Mouse (Mus musculus) kidney, embryonic 16.5 days (tissue): Measurements from ENCODE around the gene Mrpl3. TPM values are rescaled to one million over a fixed set of nuclear protein-coding genes. Genes with fewer than 3 reads are reported as not detected.

ENCODE experiments used
- ATAC-seq: fragments of 200-750 bp; cut with Nextera tagmentation; 2 replicates; pipeline ENCODE4 v1.8.0; 2017; ENCODE audit warnings: moderate TSS enrichment; ENCODE audit not compliant: low FRiP score, low TSS enrichment
- H3K27ac ChIP-seq: fragments of 300-500 bp; sonication (generic); 2 replicates; pipeline ENCODE4 v1.5.1; 2014; ENCODE audit warnings: low read length
- H3K27me3 ChIP-seq: fragments of 300-500 bp; sonication (generic); 2 replicates; pipeline ENCODE4 v1.6.1; 2014; ENCODE audit warnings: low read length, control low read depth, mixed read lengths; ENCODE audit not compliant: insufficient read depth
- H3K36me3 ChIP-seq: fragments of 300-500 bp; sonication (generic); 2 replicates; pipeline ENCODE4 v1.6.1; 2014; ENCODE audit warnings: low read length, control low read depth, mixed read lengths; ENCODE audit not compliant: insufficient read depth
- H3K4me1 ChIP-seq: fragments of 300-500 bp; sonication (generic); 2 replicates; pipeline ENCODE4 v1.6.1; 2014; ENCODE audit warnings: low read length, control low read depth, mixed read lengths; ENCODE audit not compliant: insufficient read depth
- H3K4me2 ChIP-seq: fragments of 300-500 bp; sonication (generic); replicated peaks from 2 replicates; pipeline ENCODE4 v1.6.1; 2014; ENCODE audit warnings: low read depth, low read length
- H3K4me3 ChIP-seq: fragments of 300-500 bp; sonication (generic); 2 replicates; pipeline ENCODE4 v1.5.1; 2014; ENCODE audit warnings: mild to moderate bottlenecking, low read length
- H3K9ac ChIP-seq: fragments of 300-500 bp; sonication (generic); replicated peaks from 2 replicates; pipeline ENCODE4 v1.6.1; 2014; ENCODE audit warnings: low read length
- H3K9me3 ChIP-seq: fragments of 300-500 bp; sonication (generic); 2 replicates; pipeline ENCODE4 v1.6.1; 2016; ENCODE audit warnings: low read length, control low read depth
- WGBS: fragments of 180-500 bp; shearing (Covaris S2); extraction: QIAGEN DNeasy Blood & Tissue Kit; methylation state at CpG from one replicate; pipeline ENCODE4 v1.1.7; 2014; 5-methylcytosine and 5-hydroxymethylcytosine counted together
- polyA plus RNA-seq: library from polyadenylated mRNA; unstranded; fragments of >200 nt; fragmentation: Nextera tagmentation; extraction: Ambion mirVana; gene quantifications from 2 replicates; pipeline ENCODE4 v1.2.1, GENCODE M21; 2015

The Mrpl3 gene
- polyA plus RNA-seq, 1 experiment from 2014 or later = 110 TPM

DNA sequence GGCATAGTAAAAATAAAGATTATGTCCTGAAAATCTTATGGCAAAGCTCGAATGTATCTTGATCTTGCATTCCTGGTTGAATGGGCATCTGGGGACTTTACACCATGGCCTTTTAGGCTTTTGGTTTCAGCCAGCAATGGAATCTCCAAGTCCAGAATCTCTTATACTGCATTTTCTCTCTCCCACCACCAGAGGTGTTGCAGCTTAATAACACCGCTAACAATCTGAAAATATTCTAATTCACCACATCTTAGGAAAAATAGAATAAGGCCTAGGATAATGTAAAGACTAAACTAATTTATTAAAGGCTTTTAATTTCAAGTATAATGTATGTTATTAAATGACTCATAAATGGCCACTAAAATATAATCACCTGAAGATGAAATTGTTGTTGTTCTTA, 2.8 kb upstream of the Mrpl3 start:
- ATAC-seq = no peak
- 54% methylated on average over 2 of the region's 2 CpGs for WGBS
- Histone ChIP-seq H3K27me3 (no peaks in the 10 kb centered on the region), H3K4me2 (no peak overlapping the region), H3K9ac (no peak overlapping the region), H3K36me3 (no peaks in the 10 kb centered on the region), H3K4me3 (no peak overlapping the region), H3K9me3 (no peaks in the 10 kb centered on the region), H3K27ac (no peak overlapping the region), H3K4me1 (peaks cover 4% of the 10 kb centered on the region)

DNA sequence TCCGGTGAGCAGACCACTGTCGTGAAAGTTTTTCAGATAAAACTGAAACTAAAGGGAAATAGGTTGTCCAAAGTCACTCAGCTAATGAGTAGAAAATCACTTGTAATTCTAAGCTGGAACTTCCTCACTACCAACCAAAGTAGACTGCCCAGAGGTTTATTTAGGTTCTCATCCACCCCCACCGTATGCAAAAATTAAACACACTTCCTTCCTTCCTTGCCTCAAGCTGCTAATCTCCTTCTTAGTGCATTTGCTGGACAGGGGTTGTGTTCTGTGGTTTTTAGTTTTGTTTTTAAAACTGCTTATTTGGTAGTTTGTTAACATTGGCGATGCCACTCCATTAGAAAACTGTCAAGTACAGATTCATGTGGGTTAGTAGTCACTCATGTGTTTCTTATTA, 773 bp downstream of the Mrpl3 start:
- Histone ChIP-seq H3K27ac (0 out of 2 replicates have a peak overlapping the region, but pooled peaks have one; percentile 8), H3K4me3 (peak overlapping the region; percentile 60)

DNA sequence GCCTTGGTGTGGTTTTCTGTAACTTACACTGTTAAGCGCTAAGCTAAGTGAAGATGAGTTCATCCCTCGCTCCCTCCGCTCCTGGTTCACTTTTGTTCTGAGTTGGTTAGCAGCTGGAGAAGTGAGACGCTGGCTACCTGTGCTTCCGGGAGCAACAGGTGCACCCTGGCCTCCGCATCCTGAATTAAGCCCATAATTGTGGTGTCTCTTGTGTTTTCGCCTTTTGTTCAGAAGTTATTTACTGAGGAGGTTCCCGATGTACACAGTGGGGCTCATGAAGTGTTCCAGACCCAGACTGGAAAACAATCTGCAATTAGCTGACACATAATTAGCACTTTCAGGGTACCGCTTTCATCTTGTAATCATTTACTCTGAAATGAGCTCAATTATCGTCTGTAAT, 16.1 kb downstream of the Mrpl3 start:
- no peaks in the 10 kb centered on the region for H3K27me3 ChIP-seq

More for the DNA sequence above, 773 bp downstream of the Mrpl3 start:
- WGBS = 49% methylated on average over 4 of the region's 4 CpGs
- Histone ChIP-seq H3K9me3 (no peaks in the 10 kb centered on the region), H3K9ac (peak overlapping the region; percentile 78), H3K4me2 (peak overlapping the region; percentile 66), H3K36me3 (peaks cover 31% of the 10 kb centered on the region), H3K27me3 (no peaks in the 10 kb centered on the region), H3K4me1 (peaks cover 4% of the 10 kb centered on the region)
- ATAC-seq = no peak

DNA sequence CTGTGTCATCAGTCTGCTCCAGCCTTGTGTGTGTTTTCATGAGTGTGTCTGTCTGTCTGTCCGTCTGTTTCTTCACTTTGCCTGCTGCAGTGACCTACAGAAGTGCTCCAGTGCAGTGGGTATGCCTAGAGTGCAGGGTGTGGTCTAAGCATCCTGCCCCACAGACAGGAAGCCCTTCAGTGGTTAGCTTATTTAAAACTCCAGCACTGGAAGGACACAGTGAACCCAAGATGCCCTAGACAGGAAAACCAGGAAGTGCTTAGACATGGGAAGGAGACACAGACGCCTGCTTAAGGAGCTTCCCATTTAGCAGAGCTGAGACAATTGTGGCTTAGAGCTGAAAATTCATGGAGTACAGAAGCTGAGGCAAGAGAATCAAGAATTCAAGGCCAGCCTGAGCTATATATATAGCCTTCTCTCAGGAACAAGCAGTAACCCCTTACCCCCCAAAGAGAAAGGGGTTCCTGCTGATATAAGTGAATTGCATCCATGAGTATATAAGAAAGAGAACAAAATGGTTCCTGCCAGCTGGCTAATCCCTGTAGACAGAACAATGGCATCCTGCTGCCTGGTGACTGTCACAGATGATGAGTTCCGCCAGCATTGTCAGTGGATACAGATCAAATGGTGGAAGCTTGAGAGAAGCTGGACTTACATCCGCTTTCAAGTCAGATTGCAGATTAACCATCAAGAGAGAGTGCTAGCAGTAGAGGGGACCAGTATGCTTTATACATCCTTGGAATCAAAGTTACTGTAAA, 20.1 kb downstream of the Mrpl3 start:
- WGBS = 84% methylated on average over 4 of the region's 4 CpGs
- no peak for ATAC-seq

More for the DNA sequence above, 16.1 kb downstream of the Mrpl3 start:
- H3K4me1 ChIP-seq = no peaks in the 10 kb centered on the region
- no peak for ATAC-seq
- H3K9me3 ChIP-seq = no peaks in the 10 kb centered on the region
- H3K27ac ChIP-seq = no peak overlapping the region
- H3K4me2 ChIP-seq = no peak overlapping the region
- 84% methylated on average over 10 of the region's 10 CpGs for WGBS
- no peak overlapping the region for H3K4me3 ChIP-seq
- peaks cover 47% of the 10 kb centered on the region for H3K36me3 ChIP-seq
- H3K9ac ChIP-seq = no peak overlapping the region

DNA sequence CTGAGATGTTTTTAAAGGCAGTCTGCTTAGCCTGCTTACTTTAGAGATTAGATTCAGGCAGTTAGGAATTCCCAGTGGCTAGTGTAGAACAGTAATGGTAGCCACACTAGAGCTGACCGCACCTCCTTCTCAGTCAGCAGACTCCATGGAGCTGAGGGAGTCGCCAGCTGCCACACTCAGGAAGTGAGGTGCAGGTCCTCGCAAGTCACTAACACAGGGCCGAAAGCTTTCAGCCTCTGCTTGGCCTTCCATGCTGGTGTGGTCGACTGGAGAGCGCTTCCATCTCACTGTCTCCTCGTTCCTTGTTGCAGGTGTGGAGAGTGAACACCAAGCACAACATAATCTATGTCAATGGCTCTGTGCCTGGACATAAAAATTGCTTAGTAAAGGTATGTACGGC, 21.8 kb downstream of the Mrpl3 start:
- Histone ChIP-seq H3K9me3 (no peaks in the 10 kb centered on the region), H3K27me3 (no peaks in the 10 kb centered on the region), H3K27ac (no peak overlapping the region), H3K4me3 (no peak overlapping the region), H3K9ac (no peak overlapping the region), H3K4me1 (no peaks in the 10 kb centered on the region), H3K4me2 (no peak overlapping the region), H3K36me3 (peaks cover 46% of the 10 kb centered on the region)
- WGBS = 91% methylated on average over 8 of the region's 8 CpGs
- ATAC-seq = no peak

More for the DNA sequence above, 20.1 kb downstream of the Mrpl3 start:
- Histone ChIP-seq H3K4me3 (no peak overlapping the region), H3K4me1 (no peaks in the 10 kb centered on the region), H3K36me3 (peaks cover 42% of the 10 kb centered on the region), H3K9me3 (no peaks in the 10 kb centered on the region), H3K27me3 (no peaks in the 10 kb centered on the region), H3K9ac (no peak overlapping the region), H3K4me2 (no peak overlapping the region), H3K27ac (no peak overlapping the region)

DNA sequence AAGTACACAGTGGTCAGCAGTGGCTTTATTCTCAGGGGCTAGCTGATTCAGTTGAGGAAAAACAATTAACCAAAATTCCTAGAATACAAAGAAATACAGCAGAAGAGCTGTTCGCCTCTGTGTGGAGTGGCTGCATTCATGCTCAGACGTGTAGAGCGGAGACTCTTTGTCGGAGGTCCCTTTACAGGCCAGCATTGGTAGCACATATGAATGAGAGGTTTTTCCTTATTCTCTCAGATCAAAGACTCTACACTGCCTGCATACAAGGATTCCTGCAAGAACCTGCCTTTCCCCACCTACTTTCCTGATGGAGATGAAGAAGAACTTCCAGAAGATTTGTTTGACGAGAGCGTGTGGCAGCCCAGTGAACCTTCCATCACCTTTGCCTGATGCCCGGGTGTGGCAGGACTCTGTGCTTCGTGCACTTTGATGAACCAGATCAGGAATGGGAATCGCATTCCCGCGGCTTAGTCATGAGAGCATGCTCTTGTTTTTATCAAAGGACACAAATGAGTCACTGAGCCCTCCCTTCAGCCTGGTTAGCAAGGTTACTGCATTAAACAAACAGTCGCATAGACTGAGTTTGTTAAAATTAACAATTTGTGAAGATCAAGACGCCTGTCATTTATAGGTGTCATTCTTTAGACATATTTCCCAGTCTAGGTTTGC, 23.9 kb downstream of the Mrpl3 start:
- Histone ChIP-seq H3K4me1 (no peaks in the 10 kb centered on the region), H3K4me2 (no peak overlapping the region), H3K27ac (no peak overlapping the region), H3K9me3 (no peaks in the 10 kb centered on the region), H3K36me3 (peaks cover 36% of the 10 kb centered on the region), H3K9ac (no peak overlapping the region), H3K4me3 (no peak overlapping the region), H3K27me3 (no peaks in the 10 kb centered on the region)
- no peak for ATAC-seq
- 91% methylated on average over 13 of the region's 13 CpGs for WGBS

DNA sequence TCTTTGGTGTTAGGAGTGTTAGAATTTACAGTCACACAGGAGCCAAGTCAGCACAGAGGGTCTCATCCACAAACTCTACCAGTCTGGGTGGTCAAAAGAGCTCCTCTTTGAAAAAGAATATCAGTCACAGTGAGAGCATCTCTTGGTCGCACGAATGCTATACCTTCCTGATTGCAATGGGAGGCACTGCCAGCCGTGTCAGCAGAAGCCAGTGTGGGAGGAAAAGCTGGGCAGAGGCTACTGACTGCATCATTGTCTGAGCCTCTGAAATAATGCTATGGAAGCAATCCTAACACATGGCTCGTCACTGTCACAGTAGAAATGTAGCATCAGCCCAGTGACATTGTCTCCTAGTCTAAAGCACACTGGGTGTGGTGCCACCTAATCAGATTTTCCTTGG, 25.4 kb downstream of the Mrpl3 start:
- Histone ChIP-seq H3K4me1 (no peaks in the 10 kb centered on the region), H3K9ac (no peak overlapping the region), H3K36me3 (peaks cover 27% of the 10 kb centered on the region), H3K27ac (no peak overlapping the region), H3K4me2 (no peak overlapping the region), H3K27me3 (no peaks in the 10 kb centered on the region), H3K4me3 (no peak overlapping the region), H3K9me3 (no peaks in the 10 kb centered on the region)
- no peak for ATAC-seq
- WGBS = 84% methylated on average over 4 of the region's 4 CpGs

DNA sequence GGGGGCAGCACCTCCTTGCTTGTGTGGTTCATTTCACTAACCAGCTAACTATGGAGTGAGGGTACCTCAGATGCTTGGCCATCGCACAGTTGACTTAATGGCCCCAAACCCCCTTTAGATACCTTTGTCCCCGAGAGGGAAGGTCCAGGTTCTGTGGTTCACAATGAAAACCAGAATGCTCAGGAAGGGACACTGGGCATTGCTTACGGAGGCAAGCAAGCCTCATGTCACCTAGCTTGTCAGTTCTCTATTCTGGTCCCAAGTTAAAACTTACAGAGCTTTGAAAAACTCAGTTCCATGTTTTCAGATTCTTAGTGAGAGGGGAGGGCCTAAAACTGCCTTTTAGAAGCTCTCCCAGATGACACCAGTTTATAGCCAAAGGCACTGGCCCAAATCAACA, 27.2 kb downstream of the Mrpl3 start:
- Histone ChIP-seq H3K9ac (no peak overlapping the region), H3K4me2 (no peak overlapping the region), H3K27ac (no peak overlapping the region), H3K9me3 (no peaks in the 10 kb centered on the region), H3K4me3 (no peak overlapping the region), H3K4me1 (no peaks in the 10 kb centered on the region), H3K27me3 (no peaks in the 10 kb centered on the region), H3K36me3 (peaks cover 13% of the 10 kb centered on the region)
- ATAC-seq = no peak
- WGBS = 91% methylated on average over 3 of the region's 3 CpGs

DNA sequence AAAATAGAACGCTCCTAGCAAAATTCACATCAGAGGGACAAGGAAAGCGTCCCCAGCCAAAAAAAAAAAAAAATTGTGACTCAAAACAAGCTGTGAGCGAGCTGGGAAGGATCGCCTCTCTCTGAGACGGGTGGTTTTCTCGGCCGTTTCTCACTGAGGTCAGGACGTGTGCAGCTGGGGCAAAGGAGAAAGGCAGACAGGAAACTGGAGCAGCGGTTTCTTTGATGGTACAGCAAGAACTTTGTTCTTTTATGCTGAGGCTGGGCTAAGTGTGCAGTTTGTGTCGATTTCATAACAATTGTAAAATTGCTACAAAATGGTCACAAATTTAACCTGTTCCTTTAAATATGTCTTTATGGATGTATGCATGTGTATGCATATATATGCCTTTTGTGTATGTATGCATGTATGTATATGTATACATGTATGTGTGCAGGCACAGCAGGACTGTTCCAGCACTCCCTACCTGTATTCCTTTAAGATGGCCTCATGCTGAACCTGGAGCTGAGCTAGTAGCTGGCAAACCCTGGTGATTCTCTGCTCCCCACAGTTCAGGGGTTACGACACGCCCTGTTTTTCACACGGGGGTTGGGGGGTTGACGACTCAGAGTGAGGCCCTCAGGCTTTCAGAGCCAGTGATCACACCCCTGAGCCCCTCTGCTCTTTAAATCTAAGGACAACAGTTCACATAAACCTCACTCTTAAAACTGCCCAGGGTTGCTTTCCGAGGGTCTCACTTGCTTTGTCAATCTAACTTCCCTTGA, 48.0 kb downstream of the Mrpl3 start:
- Histone ChIP-seq H3K36me3 (no peaks in the 10 kb centered on the region), H3K4me3 (no peak overlapping the region), H3K9me3 (no peaks in the 10 kb centered on the region), H3K4me2 (no peak overlapping the region), H3K9ac (no peak overlapping the region), H3K4me1 (no peaks in the 10 kb centered on the region), H3K27ac (no peak overlapping the region), H3K27me3 (no peaks in the 10 kb centered on the region)
- no peak for ATAC-seq
- WGBS = 25% methylated on average over 15 of the region's 15 CpGs
